Mouse (Mus musculus): ENCODE results near the gene Tulp1.
A peak's percentile ranks its signal among the peaks of the same experiment; 100 is the strongest.
"Not testable (repeated sequence)": the region's sequence is repeated elsewhere in the genome, so short reads cannot be mapped to it uniquely, and the experiment has no call there.

The Tulp1 gene

DNA sequence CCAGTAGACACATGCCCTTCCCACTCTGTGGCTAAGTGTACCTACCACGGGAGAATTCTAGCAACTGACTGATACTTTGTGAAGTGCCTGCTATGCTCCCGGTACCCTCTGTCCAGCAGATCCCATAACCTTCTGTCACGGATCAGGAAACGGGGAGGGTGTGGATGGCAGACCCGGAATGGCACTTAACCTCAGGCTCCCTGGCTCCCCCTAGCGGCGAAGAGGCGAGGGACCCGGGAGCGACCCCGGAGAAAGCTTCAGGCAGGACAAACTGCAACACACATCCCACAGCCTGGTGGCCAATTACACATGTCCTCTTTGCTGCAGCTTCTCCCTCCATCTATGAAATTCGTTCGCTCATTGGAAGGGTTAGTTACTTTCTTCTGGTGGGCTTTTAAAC is 3.4 kb upstream of the Tulp1 start:
- peak; percentile 85 to 86 for DNase-seq

DNA sequence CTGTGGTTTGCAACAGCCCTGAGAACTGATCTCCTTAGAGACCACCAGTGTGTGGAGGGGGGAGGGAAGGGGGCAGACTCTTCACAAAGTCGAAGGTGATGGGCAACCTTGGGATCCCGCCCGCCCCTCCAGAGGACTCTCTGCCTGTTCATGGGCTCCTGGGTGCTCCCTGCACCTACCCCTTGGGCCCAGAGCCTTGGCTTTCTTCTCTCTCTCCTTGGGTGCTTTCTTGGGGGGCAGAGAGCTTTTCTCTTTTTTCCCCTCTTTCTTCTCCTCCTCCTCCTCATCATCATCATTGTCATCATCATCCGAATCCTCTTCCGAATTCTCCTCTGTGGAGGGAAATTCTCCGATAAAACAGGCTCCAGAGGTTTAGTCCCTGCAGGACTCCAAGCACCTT is 1.5 kb downstream of the Tulp1 start:
- DNase-seq: no peak

DNA sequence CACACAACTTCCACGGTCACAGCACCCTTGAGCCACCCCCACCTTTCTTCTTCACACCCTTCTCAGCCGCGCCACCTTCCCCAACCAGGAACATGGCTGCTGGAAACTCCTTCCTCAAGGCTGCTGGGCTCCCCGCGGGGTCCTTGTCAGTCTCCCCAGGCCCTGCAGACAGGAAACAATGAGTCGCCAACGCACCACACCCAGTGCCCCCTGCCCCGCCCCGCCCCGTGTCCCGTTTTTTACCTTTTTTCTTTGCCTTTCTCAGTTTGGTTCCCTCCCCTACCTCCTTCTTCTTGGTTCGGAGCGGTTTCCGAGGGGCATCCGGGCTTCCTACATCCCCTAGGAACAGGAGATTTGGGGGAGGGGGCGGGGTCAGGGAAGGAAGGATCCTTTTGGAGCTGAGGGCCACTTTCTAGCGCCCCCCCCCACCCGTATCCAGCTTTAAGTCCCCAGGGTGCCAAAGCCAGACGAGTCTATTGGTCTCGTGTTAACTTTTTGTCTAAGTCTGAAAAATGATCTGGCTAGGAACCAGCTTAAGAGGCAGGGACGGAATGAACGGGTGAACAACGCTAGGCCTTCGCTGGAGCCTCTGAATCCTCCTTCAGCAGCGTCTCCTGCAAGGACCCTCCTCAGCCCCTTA is 2.2 kb downstream of the Tulp1 start:
- DNase-seq: no peak

DNA sequence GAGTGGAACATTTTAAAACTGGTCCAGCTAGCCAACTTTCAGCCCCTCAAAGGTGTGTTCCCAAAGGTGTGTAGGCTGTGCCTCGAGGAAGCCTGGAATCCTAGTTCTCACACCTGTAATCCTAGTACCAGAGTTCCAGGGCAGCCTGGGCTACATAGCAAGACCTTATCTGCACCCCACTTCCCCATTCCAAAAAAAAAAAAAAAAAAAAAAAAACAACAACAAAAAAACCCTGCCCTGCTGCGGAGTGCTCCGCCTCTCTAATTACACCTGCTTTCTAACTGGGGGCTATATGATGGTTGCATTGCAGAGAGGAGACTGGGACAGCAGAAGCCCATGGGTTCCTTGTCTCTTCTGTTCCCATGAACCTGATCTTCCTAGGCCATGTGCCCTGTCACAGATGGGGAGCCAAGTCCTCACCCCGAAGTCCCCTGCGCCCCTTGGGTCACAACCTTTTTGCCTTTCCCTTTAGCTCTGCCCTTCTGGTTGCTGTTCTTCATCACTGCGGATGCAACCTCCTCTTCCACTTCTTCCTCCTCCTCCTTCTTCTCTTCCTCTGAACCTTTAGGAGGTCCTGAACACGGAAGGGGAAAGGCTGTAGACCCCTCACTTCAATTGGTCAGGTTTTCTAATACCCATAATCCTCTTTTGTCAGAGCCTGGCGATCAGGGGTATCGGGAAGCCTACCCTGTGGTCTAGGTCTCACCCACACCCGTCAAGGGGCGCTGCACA is 2.9 kb downstream of the Tulp1 start:
- DNase-seq: no peak

DNA sequence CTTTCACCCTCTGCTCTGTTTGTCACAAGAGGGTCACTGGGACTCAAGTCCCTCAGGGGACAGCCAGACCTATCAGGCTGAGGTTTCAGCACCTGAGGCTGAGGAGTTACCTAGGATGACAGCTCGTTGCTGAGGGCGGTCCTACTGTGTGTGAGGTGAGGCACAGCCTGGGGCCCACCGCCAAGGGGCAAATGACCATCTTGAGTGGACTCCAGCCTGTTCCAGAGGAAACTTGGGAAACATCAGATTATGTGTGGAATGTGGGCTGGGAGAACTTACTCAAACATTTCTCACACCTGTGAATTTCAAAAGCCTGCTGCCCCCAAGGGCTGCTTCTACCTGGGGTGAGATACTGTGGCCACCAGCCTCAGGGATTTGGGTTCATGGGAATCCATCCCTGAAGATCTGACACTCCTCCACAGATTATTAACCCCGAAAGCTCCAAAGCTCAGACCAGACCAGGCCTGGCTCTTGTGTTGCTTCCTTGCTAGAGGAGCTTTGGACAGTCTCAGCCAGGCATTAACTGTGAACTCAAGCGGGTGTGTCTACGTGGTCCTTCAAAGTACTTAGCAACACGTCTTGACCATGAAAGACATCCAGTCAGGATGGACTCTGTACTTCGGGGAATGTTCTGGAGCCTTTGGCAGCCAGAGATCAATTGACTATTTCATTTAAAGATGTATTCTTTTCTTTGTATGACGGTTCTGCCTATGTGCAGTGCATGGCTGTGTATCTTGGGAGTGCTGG is 4.3 kb downstream of the Tulp1 start:
- no peak for DNase-seq

DNA sequence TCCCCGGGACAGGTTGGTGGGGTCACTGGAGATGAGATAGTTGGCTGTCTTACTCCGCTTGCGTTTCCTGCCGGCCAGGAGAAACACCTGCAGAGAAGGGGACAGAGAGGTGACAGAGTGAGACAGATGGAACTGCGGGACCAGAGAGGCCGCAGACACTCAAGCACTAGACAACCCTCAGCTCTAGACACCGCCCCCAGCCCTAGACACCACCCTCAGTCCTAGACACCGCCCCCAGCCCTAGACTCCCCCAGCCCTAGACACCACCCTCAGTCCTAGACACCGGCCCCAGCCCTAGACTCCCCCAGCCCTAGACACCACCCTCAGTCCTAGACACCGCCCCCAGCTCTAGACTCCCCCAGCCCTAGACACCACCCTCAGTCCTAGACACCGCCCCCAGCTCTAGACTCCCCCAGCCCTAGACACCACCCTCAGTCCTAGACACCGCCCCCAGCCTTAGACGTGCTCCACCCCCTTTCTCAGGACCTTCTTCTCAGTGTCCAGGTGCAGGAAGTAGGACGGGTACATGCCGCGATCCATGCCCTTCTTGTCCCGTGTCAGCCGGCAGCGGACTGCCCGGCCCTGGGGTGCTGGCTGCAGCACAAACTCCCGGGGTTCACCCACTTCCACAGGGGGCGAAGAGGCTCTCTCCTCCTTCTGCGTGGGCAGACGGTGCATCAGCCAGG is 6.3 kb downstream of the Tulp1 start:
- not testable (repeated sequence) for DNase-seq

DNA sequence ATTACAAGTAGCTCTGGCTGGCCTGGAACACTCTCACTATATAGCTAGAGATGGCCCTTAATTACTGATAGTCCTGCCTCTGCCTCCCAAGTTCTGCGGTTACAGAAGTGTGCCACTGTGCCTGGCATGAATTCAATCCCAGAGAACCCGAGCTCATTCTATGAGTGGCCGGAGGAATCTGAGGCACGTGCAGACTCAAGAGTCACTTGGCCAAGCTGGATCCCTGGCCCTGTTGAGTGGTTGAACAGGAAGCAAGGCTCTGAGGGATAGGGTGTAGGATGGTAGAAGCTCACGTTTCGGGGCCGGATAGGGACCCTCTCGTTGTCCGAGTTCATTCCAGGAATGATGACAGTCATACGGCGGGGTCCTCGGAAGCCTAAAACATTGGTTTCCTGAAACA is 9.2 kb downstream of the Tulp1 start:
- DNase-seq: no peak

DNA sequence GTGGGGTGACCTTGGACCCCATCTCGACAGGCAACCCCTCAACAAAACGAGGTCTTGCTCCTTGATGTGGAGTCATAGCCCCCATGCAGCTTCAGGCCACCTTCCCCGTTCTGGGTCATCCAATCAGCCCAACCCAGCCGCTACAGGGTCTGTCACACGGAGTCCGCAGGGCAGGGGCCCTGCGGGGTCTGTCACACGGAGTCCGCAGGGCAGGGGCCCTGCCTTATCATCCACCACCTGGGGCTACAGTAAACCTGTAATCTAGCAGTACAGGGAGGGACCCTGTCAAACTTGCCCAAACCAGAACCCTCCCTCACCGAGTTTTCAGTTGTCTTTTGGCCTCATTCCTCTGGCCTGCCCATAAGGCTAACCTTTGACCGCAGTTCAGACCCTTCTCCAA is 13.0 kb downstream of the Tulp1 start:
- DNase-seq: no peak

DNA sequence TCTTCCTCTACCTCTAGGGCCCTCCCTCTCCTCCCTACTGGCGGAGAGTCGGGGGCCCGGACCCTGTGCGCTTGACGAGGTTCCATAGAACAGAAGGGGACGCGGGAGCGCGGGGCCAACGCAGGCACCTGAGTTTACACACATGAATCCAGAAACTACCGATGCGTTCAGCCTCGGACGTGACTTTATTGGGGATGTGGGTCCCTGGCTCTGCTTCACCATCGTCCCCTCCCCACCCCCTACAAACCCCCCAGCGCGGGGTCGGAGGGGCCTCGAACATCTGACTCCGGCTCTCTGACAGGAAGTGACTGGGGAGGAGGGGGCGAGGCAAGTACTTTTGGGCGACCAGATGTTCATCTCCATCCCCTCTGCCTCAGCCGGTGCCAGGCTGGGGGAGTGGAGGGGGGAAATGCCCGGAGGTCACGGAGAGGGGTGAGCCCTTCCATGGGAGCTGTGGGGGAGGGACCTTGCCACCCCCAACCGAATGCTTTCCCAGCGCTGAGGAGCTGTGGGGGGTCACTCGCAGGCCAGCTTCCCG is 13.6 kb downstream of the Tulp1 start:
- DNase-seq: no peak

DNA sequence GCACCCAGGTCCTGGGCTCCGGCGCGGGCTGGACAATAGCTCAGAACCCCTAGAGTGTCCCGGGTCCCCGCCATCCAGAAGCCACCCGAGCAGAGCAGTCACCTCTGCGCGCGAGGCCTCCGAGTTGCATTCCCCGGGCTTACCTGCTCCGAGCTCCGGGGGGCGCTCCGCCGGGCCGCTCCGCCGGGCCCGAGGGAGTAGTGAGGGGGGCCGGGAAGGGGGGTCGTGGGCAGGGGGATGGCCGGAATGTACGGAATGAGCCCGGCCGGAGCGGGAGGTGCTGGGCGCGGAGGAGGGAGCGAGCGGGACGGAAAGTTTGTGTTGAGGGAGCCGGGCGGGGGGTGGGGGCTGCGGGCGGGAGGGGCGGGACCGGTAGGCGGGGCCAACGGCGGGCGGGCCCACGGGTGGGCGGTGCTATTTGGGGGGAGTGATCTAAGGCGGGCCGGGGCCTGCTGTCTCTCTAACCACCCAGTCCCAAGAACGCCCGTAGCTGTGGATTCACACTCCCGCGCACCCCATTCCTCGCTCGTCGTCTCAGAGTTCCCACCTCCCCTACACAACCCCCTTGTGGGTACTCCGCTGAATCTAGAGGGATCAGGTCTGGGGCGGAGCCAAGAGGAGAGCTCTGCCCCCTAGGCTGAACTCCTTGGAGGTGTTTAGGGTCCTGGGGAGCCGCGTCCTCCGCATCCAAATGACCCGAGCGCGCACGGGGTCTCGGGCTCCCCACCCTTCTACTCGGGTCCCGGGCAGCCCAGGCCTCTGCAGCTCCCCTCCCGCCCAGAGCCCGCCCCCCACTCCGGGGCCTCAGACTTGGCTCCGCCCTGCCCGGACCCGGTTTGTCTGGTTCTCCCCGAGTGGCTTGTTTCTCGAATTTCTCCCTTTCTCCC is 14.3 kb downstream of the Tulp1 start, which contains the start of gene Tead3:
Tead3 (minus strand) TSS at position 352 of the 887 bp plus-strand sequence.
- DNase-seq: peak; percentile 66 to 72

DNA sequence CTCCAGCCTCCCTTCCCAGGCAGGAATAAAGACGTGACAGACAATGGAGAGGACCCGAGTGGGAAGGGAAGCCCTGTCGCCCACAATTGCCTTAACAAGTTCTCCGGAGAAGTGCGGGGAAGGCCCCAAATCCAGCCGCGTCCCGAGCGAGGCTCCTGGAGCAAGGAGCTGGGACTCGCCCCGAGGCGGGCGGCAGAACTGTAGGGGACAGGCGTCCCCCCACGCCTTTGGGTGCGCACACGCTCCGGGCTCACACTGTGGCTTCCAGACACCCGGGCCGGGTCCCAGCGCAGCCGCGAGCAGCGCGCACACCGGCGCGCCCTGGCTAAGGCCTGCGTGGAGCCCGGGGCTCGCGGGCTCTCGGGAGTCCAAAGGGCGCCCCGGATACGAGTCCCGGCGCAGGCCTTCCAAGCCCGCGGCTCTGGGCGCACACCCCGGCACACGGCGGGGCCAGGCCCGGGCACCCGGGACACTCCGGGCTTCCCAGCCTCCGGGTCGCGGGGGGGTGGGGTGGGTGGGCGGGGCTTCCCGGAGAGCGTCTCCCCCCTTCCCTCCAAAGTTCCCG is 15.0 kb downstream of the Tulp1 start:
- DNase-seq: peak in 1 of 2 experiments; percentile 27

DNA sequence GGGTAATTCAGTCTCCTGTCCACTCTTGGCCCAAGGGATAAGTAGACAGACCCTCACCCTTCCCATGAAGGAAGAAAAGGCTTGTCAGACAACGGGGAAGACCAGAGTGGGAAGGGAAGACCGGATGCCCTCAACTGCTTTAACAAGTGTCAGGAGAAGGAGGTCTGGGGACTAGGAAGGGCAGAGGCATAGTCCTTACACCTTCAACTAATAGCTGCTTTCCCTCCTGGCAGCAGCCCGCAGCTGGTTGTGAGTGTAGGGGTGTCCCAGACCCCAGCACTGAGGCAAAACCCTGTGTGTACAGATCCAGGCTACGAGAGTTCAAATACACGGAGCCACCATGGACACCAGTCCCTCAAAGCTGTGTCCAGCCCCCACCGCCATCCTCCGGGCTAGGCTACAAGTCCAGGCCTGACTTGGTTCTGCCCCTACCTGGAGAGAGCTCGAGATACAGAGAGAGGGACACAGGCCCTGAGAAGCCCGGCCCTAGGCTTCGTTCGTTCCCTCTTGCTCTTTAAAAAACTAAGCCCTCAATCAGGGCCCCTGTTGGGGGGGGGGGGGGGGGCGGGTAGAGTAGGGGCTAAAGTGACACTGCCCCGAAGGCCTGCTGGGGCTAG is 15.7 kb downstream of the Tulp1 start:
- DNase-seq: no peak

DNA sequence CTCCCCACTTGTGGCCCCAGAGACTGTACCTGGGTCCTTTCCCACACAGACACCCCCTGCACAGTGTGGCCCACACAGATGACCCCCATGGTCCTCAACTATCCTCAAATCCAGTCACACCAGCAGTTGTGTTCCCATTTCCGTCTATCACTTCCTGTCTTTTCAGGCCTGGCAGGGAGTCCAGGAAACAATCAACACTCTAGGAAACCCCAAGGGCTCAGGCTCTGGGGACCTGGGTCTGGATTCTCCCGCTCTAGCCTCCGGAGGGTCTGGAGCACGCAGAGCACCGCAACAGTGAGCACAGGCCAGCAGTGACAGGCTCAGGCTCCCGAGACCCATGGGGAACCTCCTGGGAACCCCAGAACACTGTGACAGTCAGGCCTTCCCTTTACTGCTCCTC is 16.8 kb downstream of the Tulp1 start:
- no peak for DNase-seq

DNA sequence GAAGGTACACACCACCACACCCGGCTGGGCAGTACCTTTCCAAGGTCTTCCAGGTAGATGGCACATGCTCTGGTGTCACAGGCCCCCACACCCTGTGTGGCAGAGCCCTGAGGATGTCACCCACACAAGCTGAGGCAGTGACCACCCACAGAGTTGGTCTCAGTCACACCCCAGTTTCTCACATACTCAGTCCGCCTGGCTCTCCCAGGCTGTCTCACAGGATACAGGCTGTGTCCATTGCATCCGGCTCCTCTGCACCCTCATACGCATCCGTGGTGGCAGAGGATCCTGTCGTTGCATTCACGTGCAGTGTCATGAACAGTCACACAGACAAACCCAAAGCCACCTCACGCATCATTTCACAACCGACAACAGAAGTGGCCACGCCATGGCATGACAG is 17.7 kb downstream of the Tulp1 start:
- no peak for DNase-seq

DNA sequence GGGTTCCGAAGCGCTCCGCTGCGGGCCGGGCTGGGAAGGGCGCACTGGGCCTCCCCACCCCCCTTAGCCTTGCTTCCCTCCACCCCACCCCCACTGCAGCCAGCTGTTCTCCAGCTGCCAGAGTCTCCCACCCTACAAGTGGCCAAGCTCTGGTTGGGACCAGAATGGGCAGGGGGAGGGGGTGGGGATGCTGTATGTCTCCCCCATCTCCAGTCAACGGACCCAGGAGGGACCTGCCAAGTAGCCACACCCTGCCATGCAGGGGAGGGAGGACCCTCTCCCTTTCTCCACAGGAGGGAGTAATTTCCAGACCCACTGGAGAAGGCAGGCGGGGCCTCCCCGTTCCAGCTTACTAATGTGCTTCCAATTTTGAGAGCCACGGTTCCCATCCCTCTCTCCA is 19.1 kb downstream of the Tulp1 start:
- no peak for DNase-seq

DNA sequence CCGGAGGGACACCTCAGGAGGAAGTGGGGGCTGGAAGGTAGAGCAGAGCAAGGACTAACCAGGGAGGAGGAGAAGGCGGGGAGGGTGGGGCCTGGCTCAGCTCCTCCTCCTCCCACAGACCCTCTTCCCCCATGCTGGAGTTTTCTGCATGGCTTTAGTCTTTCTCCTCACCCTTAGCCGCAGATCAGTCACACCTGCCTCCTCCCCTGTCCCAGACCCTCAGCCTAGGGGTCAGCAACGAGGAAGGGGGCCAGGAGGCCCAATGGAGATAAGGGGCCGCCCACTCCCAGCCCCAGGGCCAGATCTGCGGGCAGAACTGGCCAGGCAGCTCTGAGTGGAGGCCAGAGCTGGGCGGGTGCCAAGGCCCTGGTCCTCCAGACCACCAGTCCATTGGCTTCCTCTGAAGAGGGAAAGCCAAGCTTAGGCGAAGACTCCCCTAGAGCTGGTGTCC is 19.7 kb downstream of the Tulp1 start:
- DNase-seq: no peak

DNA sequence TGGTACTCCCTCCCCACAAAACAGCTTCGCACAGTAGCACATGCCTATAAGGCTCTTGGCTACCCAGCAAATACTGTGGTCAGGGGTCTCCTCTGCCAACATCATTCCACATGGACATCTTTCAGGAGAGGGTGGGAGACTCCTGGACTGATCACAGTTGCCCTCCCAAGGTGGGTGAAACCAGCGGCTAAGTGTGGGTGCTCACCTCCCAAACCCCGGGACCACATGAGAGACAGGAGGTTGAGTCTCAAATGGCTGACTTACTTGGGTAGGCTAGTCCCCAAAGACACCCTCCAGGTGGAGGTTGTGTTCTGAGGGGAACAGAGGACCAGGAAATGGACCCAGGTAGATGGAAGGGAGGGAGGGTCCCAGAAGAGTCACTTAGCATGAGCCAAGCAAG is 20.4 kb downstream of the Tulp1 start:
- no peak for DNase-seq

DNA sequence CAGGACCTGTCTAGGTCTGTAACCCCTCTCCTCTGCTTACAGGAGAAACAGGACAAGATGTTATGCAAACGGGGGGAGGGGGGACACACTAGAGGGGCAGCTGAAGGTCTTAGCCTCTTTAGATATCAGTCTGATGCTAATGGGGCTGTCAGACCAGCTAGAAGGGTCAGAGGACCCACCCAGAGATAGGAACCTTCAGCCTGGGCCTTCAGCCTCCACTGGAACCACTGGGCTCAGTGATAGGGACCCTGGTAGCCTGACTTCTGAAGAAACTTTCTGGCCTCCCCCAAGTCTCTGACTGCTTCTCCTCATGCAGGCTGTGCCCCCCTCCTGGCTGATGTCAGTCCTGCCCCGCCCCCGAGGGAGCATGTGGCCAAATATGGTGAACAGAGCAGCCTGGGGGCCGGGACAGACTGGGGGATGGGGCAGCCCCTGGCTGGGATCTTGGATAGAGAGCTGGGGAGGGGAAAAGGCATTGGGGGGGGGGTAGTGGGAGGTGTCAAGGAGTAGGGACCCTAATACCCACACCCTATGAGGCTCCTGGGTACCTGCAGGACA is 20.9 kb downstream of the Tulp1 start:
- no peak for DNase-seq

DNA sequence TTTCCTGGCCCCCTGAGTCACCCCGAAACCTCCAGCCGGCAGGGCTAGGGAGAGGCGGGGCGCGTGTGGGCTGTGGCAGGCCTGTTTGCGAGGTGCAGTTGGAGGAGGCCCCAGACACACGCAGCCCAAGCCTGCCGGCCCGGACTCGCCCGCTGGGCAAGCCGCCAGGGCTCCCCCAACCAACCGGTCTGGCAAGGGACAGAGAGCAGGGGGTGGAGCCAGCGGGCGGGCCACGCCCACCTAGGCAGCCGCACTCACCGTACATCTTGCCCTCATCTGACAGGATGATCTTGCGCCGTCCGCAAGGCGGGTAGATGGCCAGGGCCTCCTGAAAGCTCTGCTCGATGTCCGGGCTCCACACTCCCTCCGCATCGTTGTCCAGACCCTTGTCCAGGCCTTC is 23.9 kb downstream of the Tulp1 start:
- peak; percentile 56 to 63 for DNase-seq

DNA sequence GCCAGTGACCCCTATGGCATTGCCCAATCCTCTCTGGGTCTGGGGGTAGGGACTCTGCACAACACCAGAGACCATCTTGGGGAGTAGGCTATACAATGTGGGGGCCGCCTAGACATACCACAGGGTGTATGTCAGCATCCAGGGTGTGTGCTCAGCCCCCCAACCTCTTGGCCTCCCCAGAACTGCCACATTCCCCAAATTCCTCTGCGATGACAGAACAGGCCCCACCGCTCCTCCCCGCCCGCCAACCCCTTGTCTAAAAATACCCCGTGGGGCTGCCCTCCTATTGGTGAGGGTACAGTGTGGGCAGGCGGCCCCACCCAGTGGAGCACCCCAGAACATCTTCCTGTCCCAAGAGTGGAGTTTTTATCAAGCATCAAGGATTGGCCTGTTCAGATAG is 24.4 kb downstream of the Tulp1 start:
- no peak for DNase-seq

DNA sequence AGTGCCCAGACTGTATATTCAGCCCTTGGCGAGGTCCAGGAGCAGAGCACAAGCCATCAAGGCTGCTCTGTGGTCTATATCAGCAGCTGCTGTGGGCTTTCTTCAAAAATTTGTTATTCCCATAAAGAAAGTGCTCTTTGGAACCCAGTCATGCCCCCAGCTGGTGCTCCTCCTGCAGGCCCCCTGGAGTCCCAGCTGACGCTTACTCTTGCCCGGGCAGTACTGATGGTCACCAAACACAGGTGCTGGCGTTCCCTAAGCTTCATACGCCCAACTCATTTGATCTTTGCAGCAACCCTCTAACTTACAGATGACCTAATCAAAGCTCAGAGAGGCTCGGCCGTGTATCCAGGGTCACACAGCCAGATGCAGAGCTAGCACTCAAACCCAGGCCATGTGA is 27.5 kb downstream of the Tulp1 start:
- DNase-seq: no peak
